Mouse (Mus musculus) small intestine, adult 2 months (tissue): ENCODE data around the gene Muc20. TPM values are rescaled to one million over a fixed set of nuclear protein-coding genes. Genes with fewer than 3 reads are reported as not detected.

ENCODE experiments used
- H3K27ac ChIP-seq: fragments of 200-500 bp; 2 replicates; pipeline ENCODE4 v1.5.1; 2012; ENCODE audit warnings: low read depth, low read length, control low read depth, inconsistent platforms; ENCODE audit not compliant: insufficient read depth
- H3K27me3 ChIP-seq: fragments of 200-500 bp; 2 replicates; pipeline ENCODE4 v1.6.1; 2012; ENCODE audit warnings: mild to moderate bottlenecking, moderate library complexity, low read length, inconsistent platforms; ENCODE audit not compliant: control insufficient read depth, insufficient read depth
- H3K36me3 ChIP-seq: fragments of 200-500 bp; 2 replicates; pipeline ENCODE4 v1.6.1; 2012; ENCODE audit warnings: mild to moderate bottlenecking, low read length, control low read depth, inconsistent platforms; ENCODE audit not compliant: control insufficient read depth, insufficient read depth
- H3K4me1 ChIP-seq: fragments of 200-500 bp; 2 replicates; pipeline ENCODE4 v1.6.1; 2012; ENCODE audit warnings: low read length, inconsistent platforms, mixed read lengths; ENCODE audit not compliant: control insufficient read depth, insufficient read depth, insufficient read length
- H3K4me3 ChIP-seq: fragments of 200-500 bp; 2 replicates; pipeline ENCODE4 v1.5.1; 2012; ENCODE audit warnings: low read depth, mild to moderate bottlenecking, control low read depth, inconsistent platforms, low read length, moderate library complexity
- CTCF ChIP-seq: fragments of 200-500 bp; IDR thresholded peaks from 2 replicates; pipeline ENCODE4 v1.5.1; 2012; ENCODE audit warnings: low read depth, mild to moderate bottlenecking, control low read depth, inconsistent platforms, low read length, moderate library complexity, mixed read lengths; ENCODE audit not compliant: insufficient replicate concordance, insufficient read length; ENCODE audit errors: extremely low read depth
- POLR2A ChIP-seq: fragments of 200-500 bp; IDR thresholded peaks from 2 replicates; pipeline ENCODE4 v1.6.1; 2012; ENCODE audit warnings: low read depth, mild to moderate bottlenecking, control low read depth, inconsistent platforms, low read length, moderate library complexity
- WGBS: fragments of 180-500 bp; shearing (Covaris S2); methylation state at CpG from one replicate; pipeline ENCODE4 v1.1.7; 2018; 5-methylcytosine and 5-hydroxymethylcytosine counted together
- polyA plus RNA-seq: library from polyadenylated mRNA; depleted of rRNA; stranded (reverse); fragments of >200 nt; gene quantifications from 2 replicates; pipeline ENCODE4 v1.2.3, GENCODE M21; 2012; rRNA removed

Muc20 gene
- polyA plus RNA-seq, 1 experiment = 0.11 TPM

- TF ChIP-seq POLR2A = no peak; the same call in 1 of the 2 replicates
- no peak for TF ChIP-seq CTCF
- peak overlapping the region; percentile 100 for H3K27ac ChIP-seq
- WGBS = 22% methylated on average over 8 of the region's 8 CpGs
These were observed 57.1 kb downstream of the Muc20 start for GRCm38 (mm10) chr16:32740003-32740663.

GRCm38 (mm10) chr16:32736022-32736421 lies 61.2 kb downstream of the Muc20 start:
- TF ChIP-seq CTCF (no peak), POLR2A (peak; percentile 63)
- peak overlapping the region; percentile 73 for H3K27ac ChIP-seq
- H3K36me3 ChIP-seq = no peaks in the 10 kb centered on the region
- WGBS = 25% methylated on average over 3 of the region's 3 CpGs
- H3K4me3 ChIP-seq = peak overlapping the region; percentile 55
- peaks cover 27% of the 10 kb centered on the region for H3K4me1 ChIP-seq
- no peaks in the 10 kb centered on the region for H3K27me3 ChIP-seq

More at GRCm38 (mm10) chr16:32740003-32740663, 57.1 kb downstream of the Muc20 start:
- H3K36me3 ChIP-seq = no peaks in the 10 kb centered on the region
- H3K27me3 ChIP-seq = no peaks in the 10 kb centered on the region
- peaks cover 41% of the 10 kb centered on the region for H3K4me1 ChIP-seq
- peak overlapping the region; percentile 45 for H3K4me3 ChIP-seq

GRCm38 (mm10) chr16:32735586-32735985 lies 61.6 kb downstream of the Muc20 start, which contains the start of gene Muc4:
Gene Muc4, plus strand, starts transcription at chr16:32735886.
- Histone ChIP-seq H3K4me1 (peaks cover 23% of the 10 kb centered on the region), H3K27me3 (no peaks in the 10 kb centered on the region), H3K4me3 (peak within 1 kb of the TSS; percentile 55), H3K27ac (peak within 1 kb of the TSS; percentile 73), H3K36me3 (no peaks in the 10 kb centered on the region)
- 87% methylated on average over 2 of the region's 2 CpGs for WGBS
- TF ChIP-seq POLR2A (no peak), CTCF (no peak)

GRCm38 (mm10) chr16:32733213-32733612 lies 64.0 kb downstream of the Muc20 start:
- H3K4me1 ChIP-seq = peaks cover 18% of the 10 kb centered on the region
- TF ChIP-seq CTCF = no peak
- TF ChIP-seq POLR2A = no peak
- whole genome bisulfite sequencing = 93% methylated on average over 3 of the region's 3 CpGs
- H3K36me3 ChIP-seq = no peaks in the 10 kb centered on the region
- no peak overlapping the region for H3K27ac ChIP-seq
- H3K4me3 ChIP-seq = no peak overlapping the region
- H3K27me3 ChIP-seq = no peaks in the 10 kb centered on the region

- 9% methylated on average over 1 of the region's 1 CpGs for WGBS
- H3K4me3 ChIP-seq = no peak overlapping the region
- H3K4me1 ChIP-seq = peaks cover 35% of the 10 kb centered on the region
- no peaks in the 10 kb centered on the region for H3K27me3 ChIP-seq
- H3K36me3 ChIP-seq = no peaks in the 10 kb centered on the region
- TF ChIP-seq POLR2A = no peak
- no peak for TF ChIP-seq CTCF
- peak overlapping the region; percentile 92 for H3K27ac ChIP-seq
These were observed 68.5 kb downstream of the Muc20 start for GRCm38 (mm10) chr16:32728730-32729129.

GRCm38 (mm10) chr16:32728240-32728639 lies 69.0 kb downstream of the Muc20 start:
- Histone ChIP-seq H3K4me1 (peaks cover 38% of the 10 kb centered on the region), H3K27ac (peak overlapping the region; percentile 92), H3K27me3 (no peaks in the 10 kb centered on the region)

More at GRCm38 (mm10) chr16:32728240-32728639, 69.0 kb downstream of the Muc20 start:
- Histone ChIP-seq H3K36me3 (no peaks in the 10 kb centered on the region), H3K4me3 (no peak overlapping the region)
- TF ChIP-seq POLR2A (no peak), CTCF (no peak)

Other genes with a start within 250 kb of the Muc20 start
- gene Tfrc, start 188.5 kb downstream of the Muc20 start, polyA plus RNA-seq = 1.9 and 3.0 TPM in 2 replicates
- gene Tnk2, start 153.6 kb downstream of the Muc20 start, polyA plus RNA-seq = 57.5 and 97.6 TPM in 2 replicates
- 18.8 and 39.8 TPM in 2 replicates for gene Muc4, start 61.5 kb downstream of the Muc20 start, polyA plus RNA-seq
- gene Smbd1, start 13.0 kb upstream of the Muc20 start, polyA plus RNA-seq = 1.5 and 2.1 TPM in 2 replicates
- 0.66 and 0.93 TPM in 2 replicates for gene Fyttd1, start 80.1 kb upstream of the Muc20 start, polyA plus RNA-seq
- 15.1 and 28.5 TPM in 2 replicates for gene Rubcn, start 80.3 kb upstream of the Muc20 start, polyA plus RNA-seq
- 5.9 and 12.7 TPM in 2 replicates for gene Lrch3, start 116.7 kb upstream of the Muc20 start, polyA plus RNA-seq